Mouse (Mus musculus): ENCODE measurements at regions not wholly inside any gene's neighbourhood (a gene's known extent, or its start where the extent isn't known, plus 50 kb on each side); places are given as distances from the start of the nearest gene placed in this dataset.

GRCm38 (mm10) chr8:7489948-7490347 lies 1171.1 kb downstream of the Efnb2 start:
- no peak for DNase-seq (ENCODE audit: low spot score in 2 of 2)

DNA sequence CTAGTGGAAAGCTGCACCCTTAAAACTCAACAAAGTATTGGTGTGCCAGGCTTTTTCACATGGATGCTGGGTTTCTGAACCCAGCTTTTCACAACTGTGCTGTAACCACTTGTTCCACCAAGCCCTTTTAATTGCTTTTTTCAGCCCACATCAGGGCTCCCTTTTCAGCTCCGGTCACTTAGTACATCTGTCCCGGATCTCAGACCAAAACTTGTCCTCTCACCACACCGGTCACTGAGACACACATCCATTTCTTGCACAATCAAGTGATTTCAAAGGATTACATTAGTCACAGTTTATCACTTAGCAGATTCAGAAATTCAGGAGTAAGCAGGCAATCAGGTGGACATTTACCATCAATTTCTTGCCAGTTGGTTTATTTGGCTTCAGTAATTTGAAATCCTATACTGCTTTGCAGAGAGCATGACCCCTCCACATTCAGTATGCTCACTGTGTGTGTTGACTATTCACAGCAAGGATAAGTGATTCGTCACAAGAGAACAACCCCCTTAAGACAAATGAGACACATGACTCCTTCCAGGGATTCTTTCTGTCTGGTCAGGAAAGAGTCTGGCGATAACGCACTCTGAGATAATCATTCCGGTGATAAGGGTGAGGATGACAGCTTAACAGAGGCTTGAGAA lies 1188.8 kb downstream of the Efnb2 start:
- no peak for DNase-seq (ENCODE audit: low spot score in 2 of 2)

DNA sequence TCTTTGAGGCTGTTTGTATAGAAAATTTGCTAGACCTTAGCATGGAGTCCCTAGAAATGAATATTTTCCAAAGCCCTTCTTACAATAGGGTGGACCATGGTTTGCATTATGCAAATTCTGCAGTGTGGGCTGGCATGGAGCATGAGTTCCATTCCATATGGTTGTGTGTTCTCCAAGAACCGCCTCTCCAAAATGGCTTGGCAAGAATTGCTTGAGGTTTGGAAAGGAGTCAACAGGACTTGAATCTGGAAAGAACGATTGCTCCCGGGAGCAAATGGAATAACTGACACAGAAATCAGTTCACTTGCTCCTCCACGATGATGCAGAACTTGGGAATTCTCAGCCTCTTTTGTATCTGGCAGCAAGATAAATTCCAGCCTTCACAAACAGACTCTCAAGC lies 1191.8 kb downstream of the Efnb2 start:
- no peak for DNase-seq (ENCODE audit: low spot score in 2 of 2)

GRCm38 (mm10) chr8:7462798-7463197 lies 1198.2 kb downstream of the Efnb2 start:
- DNase-seq (ENCODE audit: low spot score in 2 of 2) = no peak

- DNase-seq (ENCODE audit: low spot score in 2 of 2) = no peak
Observed at GRCm38 (mm10) chr8:7449361-7449760, 1211.7 kb downstream of the Efnb2 start.

GRCm38 (mm10) chr8:7447026-7447425 lies 1214.0 kb downstream of the Efnb2 start:
- DNase-seq (ENCODE audit: low spot score in 2 of 2) = no peak

DNA sequence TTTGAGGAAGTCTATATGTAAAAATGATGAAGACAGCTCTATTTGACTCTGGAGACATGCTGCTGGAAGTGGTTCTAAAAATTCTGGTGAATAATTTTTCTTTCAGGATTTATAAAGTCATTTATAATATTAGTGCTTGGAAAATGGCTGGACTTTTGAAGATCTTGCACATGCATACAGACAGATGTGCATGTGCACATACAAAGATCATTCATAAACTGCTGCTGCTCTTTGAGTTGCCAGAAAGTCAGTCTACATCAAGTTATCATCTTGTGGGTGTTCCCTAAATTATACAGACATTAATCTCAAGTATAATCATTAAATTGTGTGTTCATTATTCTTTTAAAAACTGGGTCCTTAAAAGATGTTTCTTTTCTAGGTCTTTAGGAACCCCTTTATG lies 1220.2 kb downstream of the Efnb2 start:
- DNase-seq (ENCODE audit: low spot score in 2 of 2) = no peak

- peak in 1 of 2 experiments; percentile 2 for DNase-seq (ENCODE audit: low spot score in 2 of 2)
Observed at GRCm38 (mm10) chr8:7440278-7440684, 1220.8 kb downstream of the Efnb2 start.

DNA sequence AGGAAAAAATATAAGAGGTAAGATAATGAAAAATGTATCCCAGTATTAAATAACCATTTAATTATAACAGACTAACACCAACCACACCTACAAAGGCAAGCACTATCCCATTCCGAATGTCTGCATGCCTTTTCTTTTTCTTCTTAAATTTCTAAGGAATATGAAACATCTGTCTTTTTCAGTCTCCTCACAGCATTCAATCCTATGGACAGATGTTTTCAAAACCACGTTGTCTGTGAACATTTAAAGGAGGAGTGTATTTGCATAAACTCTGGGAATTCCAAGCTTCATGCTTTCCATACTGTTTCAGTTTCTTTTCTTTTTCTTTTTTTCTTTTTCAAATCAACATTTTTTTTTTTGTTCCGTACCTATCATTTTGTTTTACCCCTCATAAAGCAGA lies 1221.2 kb downstream of the Efnb2 start:
- no peak for DNase-seq (ENCODE audit: low spot score in 2 of 2)

GRCm38 (mm10) chr8:7430482-7430881 lies 1230.6 kb downstream of the Efnb2 start:
- DNase-seq (ENCODE audit: low spot score in 2 of 2) = no peak

- DNase-seq (ENCODE audit: low spot score in 2 of 2) = no peak
Observed at GRCm38 (mm10) chr8:7398175-7398574, 1262.9 kb downstream of the Efnb2 start.

- no peak for DNase-seq (ENCODE audit: low spot score in 2 of 2)
Observed at GRCm38 (mm10) chr8:7397355-7397862, 1263.6 kb downstream of the Efnb2 start.
